Mouse (Mus musculus): ENCODE results near the gene Tle3. TPM values are rescaled to one million over a fixed set of nuclear protein-coding genes. Genes with fewer than 3 reads are reported as not detected.

Gene Tle3
- polyA plus RNA-seq, 1 experiment from 2014 or later: 25.4 TPM

DNA sequence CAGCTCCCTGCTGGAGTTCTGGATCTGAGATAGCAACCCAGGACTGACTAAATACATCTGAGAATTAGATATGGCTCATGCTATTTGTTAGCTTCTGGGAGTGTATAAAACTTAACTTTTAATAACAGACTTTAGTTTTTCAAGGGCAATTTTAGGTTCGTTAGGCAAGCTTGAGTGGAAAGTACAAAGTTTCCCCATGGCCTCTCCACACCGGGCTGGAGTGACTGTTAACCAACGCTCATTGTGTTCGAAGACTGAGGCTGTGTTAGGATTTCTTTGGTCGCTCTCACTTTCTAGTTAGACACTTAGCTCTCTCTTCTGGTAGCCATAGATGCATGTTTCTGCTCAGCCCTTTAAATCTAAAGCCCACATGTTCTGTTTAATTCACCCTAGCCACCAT lies 21.7 kb downstream of the Tle3 start:
- H3K27me3 ChIP-seq (ENCODE audit: insufficient read depth, poor library complexity, severe bottlenecking): peaks cover 79% of the 10 kb centered on the region

DNA sequence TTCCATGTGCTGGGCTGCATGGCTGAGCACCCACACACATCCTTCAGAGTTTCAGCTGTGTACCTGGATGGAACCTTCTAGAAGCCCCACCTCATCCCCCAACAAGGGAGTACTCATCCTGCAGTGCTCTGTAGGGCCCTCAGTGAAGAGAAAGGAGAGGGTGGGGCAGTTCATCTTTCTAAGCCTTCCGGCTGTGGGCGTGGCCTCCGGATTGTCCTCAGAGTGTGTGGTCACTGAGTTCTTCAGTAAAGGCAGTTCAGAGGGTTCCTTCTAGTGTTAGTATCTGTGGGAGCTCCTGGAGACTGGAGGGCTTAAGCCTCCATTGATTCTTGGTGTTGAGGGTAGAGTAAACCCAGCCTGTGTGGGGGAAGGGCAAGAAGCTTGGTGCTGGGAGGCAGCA lies 22.9 kb downstream of the Tle3 start:
- 79% methylated on average over 3 of the region's 3 CpGs for WGBS
- no peaks in the 10 kb centered on the region for H3K9me3 ChIP-seq
- peaks cover 75% of the 10 kb centered on the region for H3K27me3 ChIP-seq (ENCODE audit: insufficient read depth, poor library complexity, severe bottlenecking)
- no peak for DNase-seq (ENCODE audit: low spot score)
- H3K36me3 ChIP-seq: peaks cover 70% of the 10 kb centered on the region
- no peak overlapping the region for H3K4me3 ChIP-seq
- H3K27ac ChIP-seq: no peak overlapping the region
- peaks cover 32% of the 10 kb centered on the region for H3K4me1 ChIP-seq

More for the DNA sequence above, 21.7 kb downstream of the Tle3 start:
- Histone ChIP-seq H3K9me3 (no peaks in the 10 kb centered on the region), H3K4me1 (peaks cover 34% of the 10 kb centered on the region), H3K4me3 (no peak overlapping the region), H3K36me3 (peaks cover 67% of the 10 kb centered on the region), H3K27ac (no peak overlapping the region)
- DNase-seq (ENCODE audit: low spot score): no peak
- WGBS: 95% methylated on average over 5 of the region's 5 CpGs

DNA sequence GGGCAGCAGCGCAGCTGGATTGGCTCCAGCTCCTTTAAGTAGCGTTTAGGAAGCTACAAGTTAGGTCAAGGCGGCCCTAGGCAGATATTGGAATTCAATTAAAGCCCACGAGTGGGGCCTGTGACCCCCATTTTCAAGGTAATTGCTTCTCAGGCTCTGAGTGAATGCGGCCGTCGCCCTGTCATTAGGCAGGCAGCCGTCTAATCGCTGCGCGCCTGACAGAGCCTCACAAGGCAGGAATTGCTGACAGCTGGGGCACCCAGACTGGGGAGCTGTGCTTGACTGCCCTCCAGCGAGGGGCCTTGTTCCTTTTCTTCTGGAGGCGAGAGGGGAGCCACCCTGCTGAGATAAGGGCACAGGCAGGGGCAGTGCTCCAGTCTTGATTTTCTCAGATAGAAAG lies 24.3 kb downstream of the Tle3 start:
- Histone ChIP-seq H3K9me3 (no peaks in the 10 kb centered on the region), H3K27me3 (ENCODE audit: insufficient read depth, poor library complexity, severe bottlenecking) (peaks cover 75% of the 10 kb centered on the region), H3K36me3 (peaks cover 68% of the 10 kb centered on the region), H3K4me1 (peaks cover 38% of the 10 kb centered on the region), H3K27ac (no peak overlapping the region), H3K4me3 (no peak overlapping the region)
- no peak for DNase-seq (ENCODE audit: low spot score)
- WGBS: 36% methylated on average over 13 of the region's 13 CpGs

DNA sequence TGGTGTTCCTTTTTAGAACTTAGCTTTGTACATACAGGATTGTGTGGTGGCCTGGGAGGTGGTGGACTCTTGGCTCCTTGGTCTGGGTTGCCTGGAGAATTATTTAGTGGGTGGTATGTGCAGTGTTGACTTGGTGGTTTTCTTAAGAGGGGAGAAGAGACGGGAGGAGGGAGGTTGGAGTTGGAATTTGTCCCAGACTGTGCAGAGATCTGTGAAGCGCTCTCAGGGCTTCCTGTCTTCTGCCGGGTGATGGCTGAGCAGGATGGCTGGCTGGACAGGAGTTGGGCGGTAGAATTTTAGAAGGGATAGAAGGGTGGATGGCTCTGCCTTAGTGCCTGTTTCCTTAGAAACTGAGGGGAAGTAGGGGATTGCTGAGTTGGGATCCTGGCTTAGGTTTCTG lies 25.0 kb downstream of the Tle3 start:
- DNase-seq (ENCODE audit: low spot score): no peak
- H3K4me1 ChIP-seq: peaks cover 32% of the 10 kb centered on the region
- WGBS: 74% methylated on average over 4 of the region's 4 CpGs
- H3K9me3 ChIP-seq: no peaks in the 10 kb centered on the region
- H3K4me3 ChIP-seq: no peak overlapping the region
- H3K27ac ChIP-seq: no peak overlapping the region
- peaks cover 77% of the 10 kb centered on the region for H3K27me3 ChIP-seq (ENCODE audit: insufficient read depth, poor library complexity, severe bottlenecking)
- peaks cover 75% of the 10 kb centered on the region for H3K36me3 ChIP-seq

DNA sequence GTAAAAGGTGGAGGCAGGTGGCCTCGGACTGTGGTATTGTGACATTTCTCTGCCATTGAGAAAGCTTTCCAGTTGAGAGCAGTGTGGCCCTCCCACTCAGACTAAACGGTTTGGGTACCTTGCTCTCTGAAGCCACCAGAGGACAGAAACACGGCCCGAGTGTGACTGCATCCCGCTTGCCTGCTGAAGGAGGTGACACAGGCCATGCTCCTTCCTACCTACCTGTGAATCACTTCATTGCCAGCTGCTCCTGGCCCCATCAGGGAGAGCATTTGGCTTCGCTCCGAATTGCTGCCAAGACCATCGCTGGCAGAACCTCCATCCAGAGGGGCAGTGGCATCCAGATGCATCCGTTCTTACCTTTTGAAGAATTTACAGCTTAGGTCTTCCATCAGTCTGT lies 26.0 kb downstream of the Tle3 start:
- no peak overlapping the region for H3K4me3 ChIP-seq
- H3K4me1 ChIP-seq: peaks cover 26% of the 10 kb centered on the region
- peaks cover 81% of the 10 kb centered on the region for H3K36me3 ChIP-seq
- no peak for DNase-seq (ENCODE audit: low spot score)
- no peak overlapping the region for H3K27ac ChIP-seq
- 94% methylated on average over 9 of the region's 9 CpGs for WGBS
- H3K27me3 ChIP-seq (ENCODE audit: insufficient read depth, poor library complexity, severe bottlenecking): peaks cover 71% of the 10 kb centered on the region
- no peaks in the 10 kb centered on the region for H3K9me3 ChIP-seq

DNA sequence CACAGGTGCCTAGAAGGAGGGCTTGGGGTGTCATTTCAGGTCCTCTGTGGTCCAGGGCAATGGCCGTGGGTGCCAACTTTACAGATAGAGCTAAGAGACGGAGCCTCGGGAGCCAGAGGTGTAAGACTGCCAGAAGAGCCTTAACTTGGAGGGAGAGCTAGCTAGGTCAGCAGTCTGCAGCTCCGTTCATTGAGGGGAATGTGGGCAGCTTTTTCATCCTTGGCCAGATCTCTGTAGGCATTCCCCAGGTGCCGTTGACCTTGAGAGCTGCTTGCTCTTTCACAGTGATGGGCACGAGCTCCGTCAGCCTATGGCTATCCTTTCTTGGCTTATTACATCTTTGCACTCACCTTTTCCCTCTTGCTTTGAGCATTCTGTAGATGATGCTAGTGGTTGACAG lies 28.0 kb downstream of the Tle3 start:
- no peaks in the 10 kb centered on the region for H3K9me3 ChIP-seq
- DNase-seq (ENCODE audit: low spot score): no peak
- 90% methylated on average over 7 of the region's 7 CpGs for WGBS
- H3K4me1 ChIP-seq: peaks cover 36% of the 10 kb centered on the region
- no peak overlapping the region for H3K4me3 ChIP-seq
- H3K27ac ChIP-seq: no peak overlapping the region
- H3K36me3 ChIP-seq: peaks cover 77% of the 10 kb centered on the region
- H3K27me3 ChIP-seq (ENCODE audit: insufficient read depth, poor library complexity, severe bottlenecking): peaks cover 51% of the 10 kb centered on the region

DNA sequence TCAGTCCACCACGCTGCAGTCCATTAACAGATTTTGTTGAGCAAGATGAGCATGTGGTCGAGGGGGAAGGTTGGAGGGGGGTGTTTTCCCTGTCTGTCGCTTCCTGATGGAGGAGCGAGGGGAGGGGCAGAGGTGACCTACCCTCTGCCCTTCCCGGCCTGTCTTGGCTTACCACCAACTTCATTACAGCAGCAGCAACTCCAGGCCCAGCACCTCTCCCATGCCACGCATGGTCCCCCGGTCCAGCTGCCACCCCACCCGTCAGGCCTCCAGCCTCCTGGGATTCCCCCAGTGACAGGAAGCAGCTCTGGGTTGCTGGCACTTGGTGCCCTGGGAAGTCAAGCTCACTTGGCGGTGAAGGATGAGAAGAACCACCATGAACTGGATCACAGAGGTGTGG lies 29.5 kb downstream of the Tle3 start:
- WGBS: 72% methylated on average over 9 of the region's 9 CpGs
- Histone ChIP-seq H3K4me1 (peaks cover 30% of the 10 kb centered on the region), H3K27ac (no peak overlapping the region), H3K9me3 (no peaks in the 10 kb centered on the region), H3K4me3 (no peak overlapping the region), H3K27me3 (ENCODE audit: insufficient read depth, poor library complexity, severe bottlenecking) (peaks cover 50% of the 10 kb centered on the region), H3K36me3 (peaks cover 80% of the 10 kb centered on the region)
- DNase-seq (ENCODE audit: low spot score): no peak

DNA sequence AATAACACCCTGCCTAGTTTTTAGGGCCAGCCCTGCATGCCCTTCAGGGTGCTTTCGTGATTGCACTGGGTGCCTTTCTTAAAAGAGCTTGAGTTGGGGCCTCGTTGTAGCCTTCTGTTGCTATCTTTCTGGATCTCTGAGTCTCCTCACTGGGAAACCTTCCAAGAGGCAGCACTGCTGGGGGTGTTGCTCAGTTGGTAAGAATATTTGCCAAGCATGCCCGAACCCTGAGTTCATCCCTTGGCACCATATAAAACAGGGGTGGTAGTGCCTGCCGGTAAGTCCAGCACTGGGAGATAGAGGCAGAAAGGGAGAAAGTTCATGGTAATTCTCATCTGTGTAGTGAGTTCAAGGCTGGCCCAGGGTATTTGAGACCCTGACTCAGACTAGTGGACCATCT lies 30.1 kb downstream of the Tle3 start:
- peaks cover 86% of the 10 kb centered on the region for H3K36me3 ChIP-seq
- H3K27ac ChIP-seq: no peak overlapping the region
- no peaks in the 10 kb centered on the region for H3K9me3 ChIP-seq
- WGBS: 87% methylated on average over 4 of the region's 4 CpGs
- H3K27me3 ChIP-seq (ENCODE audit: insufficient read depth, poor library complexity, severe bottlenecking): peaks cover 46% of the 10 kb centered on the region
- no peak for DNase-seq (ENCODE audit: low spot score)
- H3K4me1 ChIP-seq: peaks cover 24% of the 10 kb centered on the region
- no peak overlapping the region for H3K4me3 ChIP-seq

DNA sequence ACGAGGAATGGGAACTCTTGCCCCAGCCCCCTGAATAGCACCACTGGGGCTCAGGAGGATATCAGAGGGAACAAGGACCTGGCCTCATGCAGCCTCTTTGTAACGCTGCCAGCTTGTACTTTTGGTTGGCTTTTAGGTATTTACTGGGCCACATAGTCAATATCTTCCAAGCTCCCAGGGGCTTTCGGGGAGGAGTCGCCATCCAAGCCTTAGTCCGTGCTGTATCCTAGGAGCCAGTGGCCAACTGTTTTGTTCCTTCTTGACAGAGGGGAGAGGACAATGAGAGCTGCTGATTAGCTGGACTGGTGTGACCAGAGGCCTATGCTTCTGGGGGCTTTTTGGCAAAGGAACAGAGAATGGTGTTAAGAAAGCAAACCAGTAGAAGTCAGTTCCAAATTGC lies 30.6 kb downstream of the Tle3 start:
- no peak overlapping the region for H3K4me3 ChIP-seq
- 85% methylated on average over 5 of the region's 5 CpGs for WGBS
- peaks cover 87% of the 10 kb centered on the region for H3K36me3 ChIP-seq
- no peak for DNase-seq (ENCODE audit: low spot score)
- peaks cover 24% of the 10 kb centered on the region for H3K4me1 ChIP-seq
- peaks cover 45% of the 10 kb centered on the region for H3K27me3 ChIP-seq (ENCODE audit: insufficient read depth, poor library complexity, severe bottlenecking)
- H3K9me3 ChIP-seq: no peaks in the 10 kb centered on the region
- no peak overlapping the region for H3K27ac ChIP-seq

DNA sequence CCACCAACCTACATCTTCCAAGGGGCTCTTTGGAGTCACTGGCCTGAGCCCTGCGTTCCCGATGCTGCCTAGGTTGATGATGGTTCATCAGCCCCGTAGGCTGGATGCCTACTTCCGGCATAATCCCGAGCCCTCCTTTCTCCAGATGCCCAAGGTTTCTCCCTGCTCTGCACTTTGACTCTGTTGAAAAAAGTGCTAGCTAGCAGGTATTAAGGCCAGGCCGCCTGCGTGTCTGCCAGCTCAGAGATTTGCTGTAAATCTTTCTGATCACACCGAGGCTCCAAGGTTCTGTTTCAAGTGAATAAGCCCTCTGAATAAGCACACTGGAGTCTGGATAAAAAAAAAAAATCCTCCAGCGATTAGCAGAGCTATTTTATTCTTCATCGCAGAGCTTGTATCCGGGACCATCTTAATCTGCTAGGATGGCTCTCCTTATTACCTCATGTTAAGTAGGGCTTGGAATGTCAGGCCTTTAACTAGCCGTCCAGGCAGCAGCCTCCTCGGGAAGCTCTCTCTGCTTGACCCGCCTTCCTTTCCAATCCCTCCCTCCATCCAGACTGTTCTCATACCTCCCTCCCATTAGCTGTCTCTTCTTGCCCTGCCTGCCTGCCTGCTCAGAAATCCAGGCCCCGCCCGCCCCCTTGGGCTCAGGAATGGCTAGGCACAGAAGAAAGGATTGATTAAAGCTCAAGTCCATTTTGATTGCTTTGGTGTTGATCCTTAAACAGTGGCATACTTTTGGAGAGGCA lies 31.9 kb downstream of the Tle3 start:
- Histone ChIP-seq H3K27ac (no peak overlapping the region), H3K4me3 (no peak overlapping the region), H3K4me1 (peaks cover 20% of the 10 kb centered on the region), H3K9me3 (no peaks in the 10 kb centered on the region), H3K27me3 (ENCODE audit: insufficient read depth, poor library complexity, severe bottlenecking) (peaks cover 42% of the 10 kb centered on the region), H3K36me3 (peaks cover 87% of the 10 kb centered on the region)
- WGBS: 71% methylated on average over 16 of the region's 16 CpGs
- no peak for DNase-seq (ENCODE audit: low spot score)

DNA sequence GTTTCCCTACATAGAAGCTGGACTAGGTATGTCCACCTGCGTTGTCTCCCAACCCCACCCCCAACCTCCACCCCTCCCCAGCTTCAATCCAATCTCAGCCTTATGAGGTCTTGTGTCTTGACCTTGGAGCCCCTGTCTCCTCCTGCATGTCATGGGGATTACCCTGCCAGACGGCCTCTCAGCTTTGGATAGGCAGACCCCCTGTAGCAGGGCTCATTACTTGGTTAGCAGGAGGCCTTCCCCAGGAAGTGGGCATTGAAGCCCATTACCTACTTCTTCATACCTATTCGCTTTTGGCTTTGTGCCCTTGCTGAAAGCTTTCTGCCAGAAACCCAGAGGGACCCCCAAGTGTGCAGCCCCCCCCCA lies 32.4 kb downstream of the Tle3 start:
- Histone ChIP-seq H3K4me1 (peaks cover 20% of the 10 kb centered on the region), H3K27me3 (ENCODE audit: insufficient read depth, poor library complexity, severe bottlenecking) (peaks cover 37% of the 10 kb centered on the region), H3K4me3 (no peak overlapping the region), H3K27ac (no peak overlapping the region), H3K9me3 (no peaks in the 10 kb centered on the region), H3K36me3 (peaks cover 87% of the 10 kb centered on the region)
- 59% methylated on average over 3 of the region's 3 CpGs for WGBS
- DNase-seq (ENCODE audit: low spot score): no peak

DNA sequence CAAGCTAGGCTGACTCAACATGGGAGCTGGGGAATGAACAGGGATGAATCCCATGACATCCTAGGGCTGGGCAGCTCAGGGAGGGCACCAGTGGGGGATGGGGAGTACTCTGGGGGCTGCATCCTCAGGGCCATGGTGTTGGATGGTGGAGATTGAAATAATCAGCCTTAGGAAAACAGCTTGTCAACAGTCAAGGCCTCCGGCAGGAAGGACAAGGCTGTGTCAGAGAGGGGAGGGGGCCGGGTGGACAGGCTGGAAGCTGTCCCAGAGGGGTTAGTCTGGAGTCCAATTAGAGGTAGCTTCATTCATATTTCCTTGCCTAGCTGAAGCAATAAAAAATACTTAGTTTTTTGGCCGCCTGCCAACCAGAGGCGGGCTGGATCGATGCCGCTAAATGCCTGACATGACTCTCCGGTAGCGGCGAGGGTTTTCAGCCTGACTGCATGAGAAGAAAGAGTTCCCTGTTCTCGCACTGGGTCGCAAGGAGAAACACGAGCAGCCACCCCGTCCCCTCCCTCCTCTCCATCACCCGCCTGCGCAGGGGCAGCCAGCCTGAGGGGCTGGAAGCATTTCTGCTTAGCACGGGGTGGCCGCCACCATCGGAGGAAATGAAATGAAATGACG lies 32.9 kb downstream of the Tle3 start:
- Histone ChIP-seq H3K27me3 (ENCODE audit: insufficient read depth, poor library complexity, severe bottlenecking) (peaks cover 40% of the 10 kb centered on the region), H3K36me3 (peaks cover 89% of the 10 kb centered on the region), H3K4me3 (no peak overlapping the region), H3K9me3 (no peaks in the 10 kb centered on the region), H3K27ac (no peak overlapping the region), H3K4me1 (peaks cover 20% of the 10 kb centered on the region)
- no peak for DNase-seq (ENCODE audit: low spot score)
- 63% methylated on average over 19 of the region's 19 CpGs for WGBS

DNA sequence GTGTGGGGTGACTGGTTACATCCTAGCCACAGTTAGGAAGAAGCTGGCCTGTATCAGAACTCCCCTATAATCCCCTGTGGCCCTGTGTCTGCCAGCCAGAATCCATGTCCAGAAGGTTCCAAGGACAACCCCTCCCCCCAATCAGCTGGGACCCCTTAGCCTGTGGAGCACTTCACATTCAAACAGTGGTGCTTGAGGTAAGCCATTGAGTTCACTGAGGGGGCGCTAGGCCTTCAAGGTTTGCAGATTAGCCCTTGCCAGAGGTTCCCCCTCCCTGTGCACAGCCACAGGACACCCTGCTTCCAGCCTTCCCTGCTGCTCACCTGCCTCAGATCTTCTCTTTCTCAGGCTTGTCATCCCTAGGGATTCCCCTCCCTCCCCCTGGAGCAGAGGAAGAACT lies 34.2 kb downstream of the Tle3 start:
- H3K9me3 ChIP-seq: no peaks in the 10 kb centered on the region
- 81% methylated on average over 1 of the region's 1 CpGs for WGBS
- H3K27ac ChIP-seq: no peak overlapping the region
- peaks cover 93% of the 10 kb centered on the region for H3K36me3 ChIP-seq
- H3K4me3 ChIP-seq: no peak overlapping the region
- peaks cover 29% of the 10 kb centered on the region for H3K27me3 ChIP-seq (ENCODE audit: insufficient read depth, poor library complexity, severe bottlenecking)
- DNase-seq (ENCODE audit: low spot score): no peak
- peaks cover 14% of the 10 kb centered on the region for H3K4me1 ChIP-seq

Data from heart, embryonic 10.5 days (tissue).